In genomic region chr4:131918711-131919500, GRCm38 (mm10) we compare ENCODE assay signal across 8 mouse cellular contexts. TPM values are rescaled to one million over a fixed set of nuclear protein-coding genes. Genes with fewer than 3 reads are reported as not detected.
DNase-seq lines count a peak whose midpoint lies in the region; ATAC-seq lines count a peak whose summit lies in the region.

No protein-coding gene starts in this region.

- H3K4me3 ChIP-seq in liver, embryonic 12.5 days, result no peak overlapping the region

- peaks cover 100% of the 10 kb centered on the region for H3K27me3 ChIP-seq in liver, embryonic 12.5 days (replicated peaks)

- no peak overlapping the region for H3K9ac ChIP-seq in liver, embryonic 12.5 days

- DNase-seq in adrenal gland, postnatal 10 days, result peak; percentile 37
- DNase-seq in adrenal gland, adult 8-10 months, result no peak
- DNase-seq in embryo, embryonic 10 days (ENCODE audit: low spot score), result peak; percentile 92
- DNase-seq in induced T-regulatory cell, adult 2 months (ENCODE audit: low read depth), result peak; percentile 16
- DNase-seq in left cerebral cortex, adult 18-20 months (ENCODE audit: low spot score in 2 of 2), result no peak
- DNase-seq in frontal cortex, postnatal 36 days (ENCODE audit: low spot score in 2 of 2), result no peak

- H3K36me3 ChIP-seq in liver, embryonic 12.5 days, result peaks cover 19% of the 10 kb centered on the region

- ATAC-seq in liver, embryonic 12.5 days, result peak; percentile 14; the same call in 1 of the 2 replicates
- ATAC-seq in monocyte, adult 5-6 weeks (replicated peaks; ENCODE audit: insufficient number of reproducible peaks, low FRiP score, low TSS enrichment, poor library complexity, severe bottlenecking), result no peak

- peak overlapping the region; percentile 8; the same call in 1 of the 2 replicates for H3K4me2 ChIP-seq in liver, embryonic 12.5 days

- 19% methylated on average over 15 of the region's 15 CpGs for WGBS in liver, embryonic 12.5 days (ENCODE audit: insufficient replicate concordance)

- no peak overlapping the region for H3K27ac ChIP-seq in liver, embryonic 12.5 days

- H3K9me3 ChIP-seq in liver, embryonic 12.5 days (replicated peaks), result no peaks in the 10 kb centered on the region

- peaks cover 60% of the 10 kb centered on the region for H3K4me1 ChIP-seq in liver, embryonic 12.5 days

RNA-seq across cellular contexts. Expression of gene Tmem200b, which starts 2.7 kb away (rescaled TPM):
- 1 to 10 TPM; 7.4 to 9.4 TPM for total RNA-seq in adrenal gland, postnatal 10 days (2021)
- 10 to 100 TPM in 3 of 4 experiments, 1 to 10 TPM in 1; 9.0 to 11.7 (median 10.9) TPM for total RNA-seq in adrenal gland, adult 8-10 months (2022)
- 0.81 and 1.3 TPM in 2 replicates for polyA plus RNA-seq in liver, embryonic 12.5 days (2016; fragmentation: Nextera tagmentation; extraction: Ambion mirVana)
- 0.39 TPM in 1 of 3 replicates, not detected in the others for total RNA-seq in monocyte, adult 5-6 weeks (2017)
- 10 to 100 TPM in 1 of 2 experiments, 1 to 10 TPM in 1; 8.4 to 13.5 TPM for total RNA-seq in left cerebral cortex, adult 18-20 months (2021)

RNA-seq across cellular contexts. Expression of gene Srsf4, which starts 45.5 kb away (rescaled TPM):
- 10 to 100 TPM; 65.9 to 68.7 TPM for total RNA-seq in adrenal gland, postnatal 10 days (2021)
- 10 to 100 TPM; 55.5 to 77.3 (median 63.0) TPM for total RNA-seq in adrenal gland, adult 8-10 months (2022)
- 94.9 and 97.5 TPM in 2 replicates for polyA plus RNA-seq in liver, embryonic 12.5 days (2016; fragmentation: Nextera tagmentation; extraction: Ambion mirVana)
- 49.3 to 72.8 TPM (median 58.3 TPM) in 3 replicates for total RNA-seq in monocyte, adult 5-6 weeks (2017)
- 10 to 100 TPM; 67.1 to 68.0 TPM for total RNA-seq in left cerebral cortex, adult 18-20 months (2021)

Comparison
In these comparisons a context has a peak if more than half of its experiments do, and no peak if none do; other contexts are left out.
1. DNase-seq: peak in adrenal gland, postnatal 10 days (single experiment), embryo, embryonic 10 days (single experiment) and induced T-regulatory cell, adult 2 months (single experiment); none in adrenal gland, adult 8-10 months (single experiment), left cerebral cortex, adult 18-20 months (0 of 2) and frontal cortex, postnatal 36 days (0 of 2).